Mouse (Mus musculus): ENCODE data around the gene Fam78a. TPM values are rescaled to one million over a fixed set of nuclear protein-coding genes. Genes with fewer than 3 reads are reported as not detected.

Fam78a gene
- polyA plus RNA-seq, 1 experiment from 2014 or later, result 0.46 TPM

- H3K27ac ChIP-seq (replicated peaks), result no peak overlapping the region
- TF ChIP-seq EP300 (optimal IDR thresholded peaks at IDR 0.05), result no peak
- no peak for TF ChIP-seq CTCF (IDR thresholded peaks at IDR 0.05; ENCODE audit: low read depth)
- H3K4me2 ChIP-seq (replicated peaks; ENCODE audit: low read depth), result no peak overlapping the region
- WGBS, result 92% methylated on average over 7 of the region's 7 CpGs
- H3K36me3 ChIP-seq (ENCODE audit: control insufficient read depth, insufficient read depth, low read length), result peaks cover 17% of the 10 kb centered on the region
- DNase-seq (ENCODE audit: low spot score) (no peak), ATAC-seq (ENCODE audit: low FRiP score, low TSS enrichment) (no peak)
- no peaks in the 10 kb centered on the region for H3K9me3 ChIP-seq (ENCODE audit: control insufficient read depth, low read length)
- H3K9ac ChIP-seq (ENCODE audit: low read length), result no peak overlapping the region
- H3K4me1 ChIP-seq (replicated peaks; ENCODE audit: control insufficient read depth, insufficient read depth), result no peaks in the 10 kb centered on the region
- H3K4me3 ChIP-seq (ENCODE audit: low read depth, low read length), result no peak overlapping the region
- H3K27me3 ChIP-seq (ENCODE audit: control insufficient read depth, insufficient read depth, low read length), result no peaks in the 10 kb centered on the region
Observed at GRCm38 (mm10) chr2:32052418-32052817, 32.2 kb downstream of the Fam78a start.

GRCm38 (mm10) chr2:32051791-32052190 is 32.9 kb downstream of the Fam78a start:
- no peak overlapping the region for H3K27ac ChIP-seq (replicated peaks)
- H3K36me3 ChIP-seq (ENCODE audit: control insufficient read depth, insufficient read depth, low read length), result peaks cover 21% of the 10 kb centered on the region
- no peak overlapping the region for H3K4me2 ChIP-seq (replicated peaks; ENCODE audit: low read depth)

GRCm38 (mm10) chr2:32047323-32047722 is 37.3 kb downstream of the Fam78a start:
- DNase-seq (ENCODE audit: low spot score) (no peak), ATAC-seq (ENCODE audit: low FRiP score, low TSS enrichment) (no peak)
- TF ChIP-seq EP300 (optimal IDR thresholded peaks at IDR 0.05), result no peak
- no peak for TF ChIP-seq CTCF (IDR thresholded peaks at IDR 0.05; ENCODE audit: low read depth)
- Histone ChIP-seq H3K9ac (ENCODE audit: low read length) (no peak overlapping the region), H3K9me3 (ENCODE audit: control insufficient read depth, low read length) (no peaks in the 10 kb centered on the region), H3K27ac (replicated peaks) (no peak overlapping the region), H3K4me3 (ENCODE audit: low read depth, low read length) (no peak overlapping the region), H3K36me3 (ENCODE audit: control insufficient read depth, insufficient read depth, low read length) (peaks cover 26% of the 10 kb centered on the region), H3K4me1 (replicated peaks; ENCODE audit: control insufficient read depth, insufficient read depth) (no peaks in the 10 kb centered on the region), H3K4me2 (replicated peaks; ENCODE audit: low read depth) (no peak overlapping the region), H3K27me3 (ENCODE audit: control insufficient read depth, insufficient read depth, low read length) (no peaks in the 10 kb centered on the region)
- WGBS, result 90% methylated on average over 10 of the region's 10 CpGs

More at GRCm38 (mm10) chr2:32051791-32052190, 32.9 kb downstream of the Fam78a start:
- Histone ChIP-seq H3K9me3 (ENCODE audit: control insufficient read depth, low read length) (no peaks in the 10 kb centered on the region), H3K4me1 (replicated peaks; ENCODE audit: control insufficient read depth, insufficient read depth) (no peaks in the 10 kb centered on the region), H3K27me3 (ENCODE audit: control insufficient read depth, insufficient read depth, low read length) (no peaks in the 10 kb centered on the region), H3K9ac (ENCODE audit: low read length) (no peak overlapping the region), H3K4me3 (ENCODE audit: low read depth, low read length) (no peak overlapping the region)
- DNase-seq (ENCODE audit: low spot score), result no peak
- 80% methylated on average over 8 of the region's 8 CpGs for WGBS
- no peak for TF ChIP-seq EP300 (optimal IDR thresholded peaks at IDR 0.05)
- no peak for TF ChIP-seq CTCF (IDR thresholded peaks at IDR 0.05; ENCODE audit: low read depth)
- no peak for ATAC-seq (ENCODE audit: low FRiP score, low TSS enrichment)

GRCm38 (mm10) chr2:32046009-32046408 is 38.6 kb downstream of the Fam78a start:
- TF ChIP-seq EP300 (optimal IDR thresholded peaks at IDR 0.05) (no peak), CTCF (IDR thresholded peaks at IDR 0.05; ENCODE audit: low read depth) (no peak)
- ATAC-seq (ENCODE audit: low FRiP score, low TSS enrichment) (no peak), DNase-seq (ENCODE audit: low spot score) (no peak)
- H3K9me3 ChIP-seq (ENCODE audit: control insufficient read depth, low read length), result no peaks in the 10 kb centered on the region
- H3K9ac ChIP-seq (ENCODE audit: low read length), result no peak overlapping the region
- peaks cover 24% of the 10 kb centered on the region for H3K36me3 ChIP-seq (ENCODE audit: control insufficient read depth, insufficient read depth, low read length)
- no peak overlapping the region for H3K27ac ChIP-seq (replicated peaks)
- no peak overlapping the region for H3K4me2 ChIP-seq (replicated peaks; ENCODE audit: low read depth)
- no peaks in the 10 kb centered on the region for H3K27me3 ChIP-seq (ENCODE audit: control insufficient read depth, insufficient read depth, low read length)
- no peaks in the 10 kb centered on the region for H3K4me1 ChIP-seq (replicated peaks; ENCODE audit: control insufficient read depth, insufficient read depth)
- H3K4me3 ChIP-seq (ENCODE audit: low read depth, low read length), result no peak overlapping the region
- 87% methylated on average over 10 of the region's 10 CpGs for WGBS

GRCm38 (mm10) chr2:32045375-32045774 is 39.3 kb downstream of the Fam78a start:
- Histone ChIP-seq H3K9me3 (ENCODE audit: control insufficient read depth, low read length) (no peaks in the 10 kb centered on the region), H3K27ac (replicated peaks) (no peak overlapping the region), H3K4me2 (replicated peaks; ENCODE audit: low read depth) (no peak overlapping the region), H3K4me1 (replicated peaks; ENCODE audit: control insufficient read depth, insufficient read depth) (no peaks in the 10 kb centered on the region), H3K36me3 (ENCODE audit: control insufficient read depth, insufficient read depth, low read length) (peaks cover 23% of the 10 kb centered on the region), H3K27me3 (ENCODE audit: control insufficient read depth, insufficient read depth, low read length) (no peaks in the 10 kb centered on the region), H3K4me3 (ENCODE audit: low read depth, low read length) (no peak overlapping the region), H3K9ac (ENCODE audit: low read length) (no peak overlapping the region)
- TF ChIP-seq EP300 (optimal IDR thresholded peaks at IDR 0.05) (no peak), CTCF (IDR thresholded peaks at IDR 0.05; ENCODE audit: low read depth) (no peak)
- 84% methylated on average over 6 of the region's 6 CpGs for WGBS
- DNase-seq (ENCODE audit: low spot score), result no peak
- ATAC-seq (ENCODE audit: low FRiP score, low TSS enrichment), result no peak

GRCm38 (mm10) chr2:32043836-32044235 is 40.8 kb downstream of the Fam78a start:
- TF ChIP-seq CTCF (IDR thresholded peaks at IDR 0.05; ENCODE audit: low read depth) (peak; percentile 11; the same call in 1 of the 2 replicates), EP300 (optimal IDR thresholded peaks at IDR 0.05) (no peak)

More at GRCm38 (mm10) chr2:32043836-32044235, 40.8 kb downstream of the Fam78a start:
- Histone ChIP-seq H3K27me3 (ENCODE audit: control insufficient read depth, insufficient read depth, low read length) (no peaks in the 10 kb centered on the region), H3K4me1 (replicated peaks; ENCODE audit: control insufficient read depth, insufficient read depth) (no peaks in the 10 kb centered on the region), H3K9ac (ENCODE audit: low read length) (no peak overlapping the region), H3K4me3 (ENCODE audit: low read depth, low read length) (no peak overlapping the region), H3K36me3 (ENCODE audit: control insufficient read depth, insufficient read depth, low read length) (peaks cover 27% of the 10 kb centered on the region; the same call in 1 of the 2 replicates), H3K9me3 (ENCODE audit: control insufficient read depth, low read length) (no peaks in the 10 kb centered on the region), H3K4me2 (replicated peaks; ENCODE audit: low read depth) (no peak overlapping the region), H3K27ac (replicated peaks) (no peak overlapping the region)
- DNase-seq (ENCODE audit: low spot score) (no peak), ATAC-seq (ENCODE audit: low FRiP score, low TSS enrichment) (no peak)
- 67% methylated on average over 5 of the region's 5 CpGs for WGBS
